Mouse (Mus musculus): ENCODE data around the gene Gpatch2l. TPM values are rescaled to one million over a fixed set of nuclear protein-coding genes. Genes with fewer than 3 reads are reported as not detected.
A peak's percentile ranks its signal among the peaks of the same experiment; 100 is the strongest.

Gpatch2l gene
- 26.7 and 29.6 TPM in 2 replicates for polyA plus RNA-seq (2014; fragmentation: Nextera tagmentation; extraction: Ambion mirVana)

GRCm38 (mm10) chr12:86241604-86242536 lies at the start of gene Gpatch2l:
TSS of gene Gpatch2l (plus strand) at chr12:86241858.
- Histone ChIP-seq H3K27me3 (ENCODE audit: control insufficient read depth, insufficient read depth, low read length) (no peaks in the 10 kb centered on the region), H3K36me3 (replicated peaks; ENCODE audit: control insufficient read depth, insufficient read depth) (peaks cover 18% of the 10 kb centered on the region), H3K9me3 (ENCODE audit: control insufficient read depth, low read length) (no peaks in the 10 kb centered on the region), H3K27ac (peak within 1 kb of the TSS; percentile 73), H3K4me1 (replicated peaks; ENCODE audit: control insufficient read depth, insufficient read depth, low read length) (peaks cover 35% of the 10 kb centered on the region), H3K9ac (peak within 1 kb of the TSS; percentile 77), H3K4me2 (replicated peaks) (peak within 1 kb of the TSS; percentile 89), H3K4me3 (replicated peaks; ENCODE audit: low read length) (peak within 1 kb of the TSS; percentile 58)
- DNase-seq (ENCODE audit: low spot score) (peak; percentile 95), ATAC-seq (ENCODE audit: low FRiP score) (peak; percentile 99)
- 2% methylated on average over 48 of the region's 58 CpGs for WGBS

DNA sequence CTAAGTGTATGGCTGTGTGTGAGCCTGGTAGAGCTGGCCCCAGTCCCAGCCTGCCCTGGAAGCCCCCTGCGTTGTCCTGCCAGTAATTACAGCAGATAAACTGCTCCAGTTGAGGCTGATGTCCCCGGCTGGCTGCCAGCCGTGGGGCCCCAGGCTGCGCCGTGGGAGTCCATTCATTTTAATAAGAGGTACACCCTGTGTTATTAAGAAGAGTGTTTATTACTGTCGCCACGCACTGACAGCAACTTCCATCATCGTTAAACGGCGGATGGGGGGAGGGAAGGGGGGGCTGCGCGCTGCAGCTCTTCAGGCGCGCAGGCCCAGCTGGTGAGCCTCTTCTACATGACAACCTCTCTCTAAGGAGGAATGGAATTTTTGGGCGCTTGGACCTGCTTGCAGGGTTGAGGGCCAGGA lies 49.6 kb upstream of the Gpatch2l start:
- H3K9ac ChIP-seq: no peak overlapping the region
- no peaks in the 10 kb centered on the region for H3K27me3 ChIP-seq (ENCODE audit: control insufficient read depth, insufficient read depth, low read length)
- 30% methylated on average over 15 of the region's 15 CpGs for WGBS
- no peak overlapping the region for H3K4me3 ChIP-seq (replicated peaks; ENCODE audit: low read length)
- H3K36me3 ChIP-seq (replicated peaks; ENCODE audit: control insufficient read depth, insufficient read depth): no peaks in the 10 kb centered on the region
- peaks cover 11% of the 10 kb centered on the region; the same call in 1 of the 2 replicates for H3K4me1 ChIP-seq (replicated peaks; ENCODE audit: control insufficient read depth, insufficient read depth, low read length)
- ATAC-seq (ENCODE audit: low FRiP score): peak; percentile 82
- H3K9me3 ChIP-seq (ENCODE audit: control insufficient read depth, low read length): no peaks in the 10 kb centered on the region
- DNase-seq (ENCODE audit: low spot score): peak; percentile 57
- H3K27ac ChIP-seq: no peak overlapping the region
- H3K4me2 ChIP-seq (replicated peaks): no peak overlapping the region

DNA sequence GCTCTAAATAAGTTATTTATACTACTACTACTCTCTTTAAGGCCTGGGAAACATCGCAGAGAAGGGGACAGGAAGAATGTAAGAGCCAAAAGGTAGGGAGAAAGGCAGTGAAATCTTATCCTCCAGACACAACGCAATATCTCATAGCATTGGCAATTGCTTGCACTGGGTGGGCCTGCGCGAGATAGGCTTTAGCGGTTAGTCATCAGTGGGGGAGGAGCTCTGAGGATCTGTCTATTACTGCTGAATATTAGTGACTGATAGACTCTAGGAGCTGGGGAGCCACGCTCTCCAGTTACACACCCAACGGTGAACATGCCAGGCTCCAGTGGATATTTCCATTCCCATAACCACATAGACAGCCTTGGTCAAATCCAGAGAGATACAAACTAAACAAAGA lies 44.7 kb upstream of the Gpatch2l start:
- ATAC-seq (ENCODE audit: low FRiP score): no peak
- Histone ChIP-seq H3K27me3 (ENCODE audit: control insufficient read depth, insufficient read depth, low read length) (no peaks in the 10 kb centered on the region; the same call in 1 of the 2 replicates), H3K4me1 (replicated peaks; ENCODE audit: control insufficient read depth, insufficient read depth, low read length) (peaks cover 7% of the 10 kb centered on the region; the same call in 1 of the 2 replicates), H3K36me3 (replicated peaks; ENCODE audit: control insufficient read depth, insufficient read depth) (no peaks in the 10 kb centered on the region), H3K9me3 (ENCODE audit: control insufficient read depth, low read length) (no peaks in the 10 kb centered on the region), H3K9ac (no peak overlapping the region), H3K4me3 (replicated peaks; ENCODE audit: low read length) (no peak overlapping the region), H3K27ac (no peak overlapping the region), H3K4me2 (replicated peaks) (no peak overlapping the region)
- WGBS: 96% methylated on average over 7 of the region's 7 CpGs
- DNase-seq (ENCODE audit: low spot score): no peak

DNA sequence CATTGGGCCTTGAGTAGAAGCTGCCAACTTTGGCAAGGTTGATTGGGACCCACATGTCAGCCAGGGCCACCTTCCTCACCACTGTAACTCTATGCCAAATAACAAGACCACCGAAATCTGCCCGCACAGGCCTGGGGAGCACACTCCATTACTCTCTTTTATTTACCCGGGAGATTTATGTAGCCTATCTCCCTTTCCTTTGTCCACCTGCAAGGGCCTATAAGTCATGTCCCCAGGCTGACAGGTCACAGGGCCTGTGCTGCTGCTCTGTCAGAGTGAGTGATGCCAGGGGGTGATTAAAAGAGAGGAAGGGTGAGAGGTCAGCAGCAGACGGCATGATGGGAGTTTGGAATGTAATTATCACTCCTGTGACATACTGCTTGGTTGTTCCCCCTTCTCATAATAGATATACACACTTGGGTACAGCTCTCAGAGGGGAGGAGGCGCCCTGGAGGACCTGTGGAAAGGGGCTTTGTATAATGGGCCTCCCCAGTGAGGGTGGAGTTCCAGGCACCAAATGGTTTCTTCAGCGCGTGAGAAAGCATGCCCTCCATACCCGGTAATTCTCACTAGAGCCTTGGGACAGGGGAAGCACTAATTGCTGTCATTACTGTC lies 38.1 kb upstream of the Gpatch2l start:
- H3K36me3 ChIP-seq (replicated peaks; ENCODE audit: control insufficient read depth, insufficient read depth): no peaks in the 10 kb centered on the region
- no peaks in the 10 kb centered on the region for H3K4me1 ChIP-seq (replicated peaks; ENCODE audit: control insufficient read depth, insufficient read depth, low read length)
- no peak for ATAC-seq (ENCODE audit: low FRiP score)
- no peaks in the 10 kb centered on the region; the same call in 1 of the 2 replicates for H3K27me3 ChIP-seq (ENCODE audit: control insufficient read depth, insufficient read depth, low read length)
- H3K27ac ChIP-seq: no peak overlapping the region
- 46% methylated on average over 8 of the region's 8 CpGs for WGBS
- no peak for DNase-seq (ENCODE audit: low spot score)
- H3K9me3 ChIP-seq (ENCODE audit: control insufficient read depth, low read length): no peaks in the 10 kb centered on the region
- H3K4me2 ChIP-seq (replicated peaks): no peak overlapping the region
- no peak overlapping the region for H3K4me3 ChIP-seq (replicated peaks; ENCODE audit: low read length)
- H3K9ac ChIP-seq: no peak overlapping the region

GRCm38 (mm10) chr12:86211099-86211520 lies 30.5 kb upstream of the Gpatch2l start:
- Histone ChIP-seq H3K4me3 (replicated peaks; ENCODE audit: low read length) (peak overlapping the region; percentile 20), H3K4me2 (replicated peaks) (peak overlapping the region; percentile 44), H3K9me3 (ENCODE audit: control insufficient read depth, low read length) (no peaks in the 10 kb centered on the region), H3K9ac (peak overlapping the region; percentile 31; the same call in 1 of the 2 replicates), H3K4me1 (replicated peaks; ENCODE audit: control insufficient read depth, insufficient read depth, low read length) (peaks cover 24% of the 10 kb centered on the region), H3K27ac (no peak overlapping the region), H3K27me3 (ENCODE audit: control insufficient read depth, insufficient read depth, low read length) (peaks cover 57% of the 10 kb centered on the region), H3K36me3 (replicated peaks; ENCODE audit: control insufficient read depth, insufficient read depth) (no peaks in the 10 kb centered on the region)
- no peak for DNase-seq (ENCODE audit: low spot score)
- WGBS: 1% methylated on average over 19 of the region's 19 CpGs
- no peak for ATAC-seq (ENCODE audit: low FRiP score)

GRCm38 (mm10) chr12:86212693-86213470 lies 28.8 kb upstream of the Gpatch2l start:
- ATAC-seq (ENCODE audit: low FRiP score): no peak
- 30% methylated on average over 15 of the region's 15 CpGs for WGBS
- H3K27ac ChIP-seq: no peak overlapping the region

GRCm38 (mm10) chr12:86214201-86214600 lies 27.5 kb upstream of the Gpatch2l start:
- no peaks in the 10 kb centered on the region for H3K36me3 ChIP-seq (replicated peaks; ENCODE audit: control insufficient read depth, insufficient read depth)
- peaks cover 28% of the 10 kb centered on the region for H3K4me1 ChIP-seq (replicated peaks; ENCODE audit: control insufficient read depth, insufficient read depth, low read length)
- DNase-seq (ENCODE audit: low spot score) (peak; percentile 32), ATAC-seq (ENCODE audit: low FRiP score) (no peak)
- no peak overlapping the region for H3K27ac ChIP-seq
- 4% methylated on average over 24 of the region's 24 CpGs for WGBS
- H3K27me3 ChIP-seq (ENCODE audit: control insufficient read depth, insufficient read depth, low read length): peaks cover 57% of the 10 kb centered on the region
- H3K4me3 ChIP-seq (replicated peaks; ENCODE audit: low read length): no peak overlapping the region
- H3K9ac ChIP-seq: no peak overlapping the region
- peak overlapping the region; percentile 36 for H3K4me2 ChIP-seq (replicated peaks)
- H3K9me3 ChIP-seq (ENCODE audit: control insufficient read depth, low read length): no peaks in the 10 kb centered on the region

More at GRCm38 (mm10) chr12:86212693-86213470, 28.8 kb upstream of the Gpatch2l start:
- peaks cover 57% of the 10 kb centered on the region for H3K27me3 ChIP-seq (ENCODE audit: control insufficient read depth, insufficient read depth, low read length)
- H3K9me3 ChIP-seq (ENCODE audit: control insufficient read depth, low read length): no peaks in the 10 kb centered on the region
- H3K9ac ChIP-seq: no peak overlapping the region
- no peak overlapping the region for H3K4me2 ChIP-seq (replicated peaks)
- peaks cover 28% of the 10 kb centered on the region for H3K4me1 ChIP-seq (replicated peaks; ENCODE audit: control insufficient read depth, insufficient read depth, low read length)
- no peaks in the 10 kb centered on the region for H3K36me3 ChIP-seq (replicated peaks; ENCODE audit: control insufficient read depth, insufficient read depth)
- DNase-seq (ENCODE audit: low spot score): peak; percentile 68
- no peak overlapping the region for H3K4me3 ChIP-seq (replicated peaks; ENCODE audit: low read length)

DNA sequence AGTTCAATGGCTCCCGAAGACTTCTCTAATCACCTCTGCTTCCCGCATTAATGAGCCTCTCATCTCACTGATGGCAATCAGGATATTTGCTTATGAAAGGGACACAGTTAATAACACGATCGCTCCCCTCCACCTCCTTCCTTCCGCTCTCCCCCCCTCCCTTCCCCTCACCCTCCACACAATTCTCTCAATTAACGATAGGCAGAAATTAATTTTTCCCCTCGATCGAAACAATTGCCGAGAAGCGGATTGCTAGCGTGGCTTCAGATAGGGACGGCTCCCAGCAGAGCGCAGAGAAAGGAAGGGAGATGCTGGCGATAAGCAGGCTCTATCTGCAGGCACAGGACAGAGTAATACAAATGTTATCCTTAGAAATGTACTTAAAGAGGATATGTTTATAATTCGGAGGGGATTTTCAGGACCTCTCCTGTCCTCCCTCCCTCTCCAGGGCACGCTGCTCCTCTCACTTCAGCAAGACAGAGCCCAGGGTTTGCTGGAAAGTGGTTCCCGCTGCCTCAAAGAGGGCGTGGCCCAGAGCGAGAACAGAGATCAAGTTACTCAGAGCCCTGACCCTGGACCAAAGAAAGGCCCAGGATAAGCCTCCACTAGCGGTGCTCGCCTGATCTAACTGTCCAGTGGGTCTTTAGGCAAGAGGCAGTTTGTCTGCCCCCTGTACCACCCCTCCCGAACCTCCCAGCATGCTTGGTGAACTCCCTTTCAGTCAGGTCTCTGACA lies 24.8 kb upstream of the Gpatch2l start:
- H3K9me3 ChIP-seq (ENCODE audit: control insufficient read depth, low read length): no peaks in the 10 kb centered on the region
- DNase-seq (ENCODE audit: low spot score) (peak; percentile 56), ATAC-seq (ENCODE audit: low FRiP score) (0 out of 2 replicates have a peak, but pooled peaks have one; percentile 46)
- H3K4me3 ChIP-seq (replicated peaks; ENCODE audit: low read length): peak overlapping the region; percentile 15
- H3K4me2 ChIP-seq (replicated peaks): peak overlapping the region; percentile 47
- WGBS: 1% methylated on average over 22 of the region's 22 CpGs
- H3K36me3 ChIP-seq (replicated peaks; ENCODE audit: control insufficient read depth, insufficient read depth): no peaks in the 10 kb centered on the region
- H3K4me1 ChIP-seq (replicated peaks; ENCODE audit: control insufficient read depth, insufficient read depth, low read length): peaks cover 29% of the 10 kb centered on the region
- H3K27me3 ChIP-seq (ENCODE audit: control insufficient read depth, insufficient read depth, low read length): peaks cover 41% of the 10 kb centered on the region
- H3K27ac ChIP-seq: peak overlapping the region; percentile 38
- H3K9ac ChIP-seq: peak overlapping the region; percentile 44; the same call in 1 of the 2 replicates
